Mouse (Mus musculus): ENCODE measurements around the gene Tes3-ps. TPM values are rescaled to one million over a fixed set of nuclear protein-coding genes. Genes with fewer than 3 reads are reported as not detected.

The Tes3-ps gene
- polyA plus RNA-seq, 1 experiment from 2014 or later = 1.7 TPM

GRCm38 (mm10) chr13:49466393-49467075, 26.6 kb upstream of the Tes3-ps start:
- 78% methylated on average over 11 of the region's 11 CpGs for WGBS
- Histone ChIP-seq H3K36me3 (ENCODE audit: control insufficient read depth, insufficient read depth, low read length) (peaks cover 7% of the 10 kb centered on the region; the same call in 1 of the 2 replicates), H3K27ac (ENCODE audit: low read depth, low read length) (no peak overlapping the region), H3K4me1 (replicated peaks; ENCODE audit: control insufficient read depth, insufficient read depth, low read length) (no peaks in the 10 kb centered on the region), H3K9me3 (ENCODE audit: control insufficient read depth, low read length) (no peaks in the 10 kb centered on the region), H3K9ac (ENCODE audit: low read depth, low read length) (no peak overlapping the region), H3K4me3 (ENCODE audit: low read depth, low read length) (no peak overlapping the region), H3K27me3 (replicated peaks; ENCODE audit: control insufficient read depth, insufficient read depth, low read length) (no peaks in the 10 kb centered on the region), H3K4me2 (no peak overlapping the region)
- DNase-seq (ENCODE audit: low spot score) (no peak), ATAC-seq (replicated peaks; ENCODE audit: low FRiP score) (no peak)

DNA sequence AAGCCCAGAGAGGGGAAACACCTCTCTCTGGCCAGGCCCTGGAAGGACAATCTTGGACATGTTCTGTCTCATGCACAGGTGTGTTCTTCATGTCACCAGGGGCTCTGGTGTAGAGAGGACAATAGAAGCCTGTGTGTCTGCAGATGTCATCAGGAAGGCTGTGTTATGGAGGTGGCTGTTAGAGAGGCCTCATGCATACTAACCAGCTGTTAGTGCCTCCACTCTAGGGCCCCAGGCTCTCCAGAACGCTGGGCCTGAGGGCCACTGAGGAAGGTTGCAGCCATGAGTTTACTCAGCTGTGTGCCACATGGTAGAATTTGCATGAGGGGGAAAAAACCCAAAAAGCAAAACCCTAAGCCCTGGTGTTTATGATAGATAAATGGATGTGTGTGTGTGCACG, 25.5 kb upstream of the Tes3-ps start:
- DNase-seq (ENCODE audit: low spot score) (no peak), ATAC-seq (replicated peaks; ENCODE audit: low FRiP score) (no peak)
- no peaks in the 10 kb centered on the region for H3K27me3 ChIP-seq (replicated peaks; ENCODE audit: control insufficient read depth, insufficient read depth, low read length)
- H3K9ac ChIP-seq (ENCODE audit: low read depth, low read length) = no peak overlapping the region
- no peak overlapping the region for H3K4me3 ChIP-seq (ENCODE audit: low read depth, low read length)
- 81% methylated on average over 2 of the region's 2 CpGs for WGBS
- no peak overlapping the region for H3K4me2 ChIP-seq
- H3K9me3 ChIP-seq (ENCODE audit: control insufficient read depth, low read length) = no peaks in the 10 kb centered on the region
- H3K4me1 ChIP-seq (replicated peaks; ENCODE audit: control insufficient read depth, insufficient read depth, low read length) = no peaks in the 10 kb centered on the region
- H3K36me3 ChIP-seq (ENCODE audit: control insufficient read depth, insufficient read depth, low read length) = no peaks in the 10 kb centered on the region; the same call in 1 of the 2 replicates
- H3K27ac ChIP-seq (ENCODE audit: low read depth, low read length) = no peak overlapping the region

DNA sequence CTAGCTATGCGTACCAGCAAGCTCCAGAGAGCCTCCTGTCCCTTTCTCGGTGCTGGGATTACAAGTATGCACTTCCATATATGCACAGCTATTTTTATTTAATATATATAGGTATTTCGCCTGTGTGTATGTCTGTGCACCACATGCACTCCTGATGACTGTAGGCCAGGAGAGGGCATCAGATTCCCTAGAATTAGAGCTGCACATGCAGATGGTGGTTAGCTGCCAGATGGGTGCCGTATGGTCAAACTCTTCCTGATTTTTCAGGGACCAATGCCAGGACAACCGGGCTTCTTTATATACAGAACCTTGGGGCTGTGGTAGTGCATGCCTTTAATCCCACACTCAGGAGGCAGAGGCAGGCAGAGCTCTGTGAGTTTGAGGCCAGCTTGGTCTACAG, 24.1 kb upstream of the Tes3-ps start:
- no peak overlapping the region for H3K9ac ChIP-seq (ENCODE audit: low read depth, low read length)
- H3K4me1 ChIP-seq (replicated peaks; ENCODE audit: control insufficient read depth, insufficient read depth, low read length) = no peaks in the 10 kb centered on the region
- H3K27me3 ChIP-seq (replicated peaks; ENCODE audit: control insufficient read depth, insufficient read depth, low read length) = no peaks in the 10 kb centered on the region
- H3K27ac ChIP-seq (ENCODE audit: low read depth, low read length) = no peak overlapping the region
- 85% methylated on average over 5 of the region's 5 CpGs for WGBS
- no peaks in the 10 kb centered on the region for H3K9me3 ChIP-seq (ENCODE audit: control insufficient read depth, low read length)
- ATAC-seq (replicated peaks; ENCODE audit: low FRiP score) (no peak), DNase-seq (ENCODE audit: low spot score) (no peak)
- no peak overlapping the region for H3K4me3 ChIP-seq (ENCODE audit: low read depth, low read length)
- no peaks in the 10 kb centered on the region; the same call in 1 of the 2 replicates for H3K36me3 ChIP-seq (ENCODE audit: control insufficient read depth, insufficient read depth, low read length)
- no peak overlapping the region for H3K4me2 ChIP-seq

GRCm38 (mm10) chr13:49470319-49470718, 22.8 kb upstream of the Tes3-ps start:
- Histone ChIP-seq H3K9me3 (ENCODE audit: control insufficient read depth, low read length) (no peaks in the 10 kb centered on the region), H3K36me3 (ENCODE audit: control insufficient read depth, insufficient read depth, low read length) (no peaks in the 10 kb centered on the region; the same call in 1 of the 2 replicates), H3K27me3 (replicated peaks; ENCODE audit: control insufficient read depth, insufficient read depth, low read length) (no peaks in the 10 kb centered on the region), H3K27ac (ENCODE audit: low read depth, low read length) (no peak overlapping the region), H3K4me3 (ENCODE audit: low read depth, low read length) (no peak overlapping the region), H3K9ac (ENCODE audit: low read depth, low read length) (no peak overlapping the region), H3K4me1 (replicated peaks; ENCODE audit: control insufficient read depth, insufficient read depth, low read length) (no peaks in the 10 kb centered on the region), H3K4me2 (no peak overlapping the region)
- 68% methylated on average over 4 of the region's 4 CpGs for WGBS
- DNase-seq (ENCODE audit: low spot score) (no peak), ATAC-seq (replicated peaks; ENCODE audit: low FRiP score) (no peak)

DNA sequence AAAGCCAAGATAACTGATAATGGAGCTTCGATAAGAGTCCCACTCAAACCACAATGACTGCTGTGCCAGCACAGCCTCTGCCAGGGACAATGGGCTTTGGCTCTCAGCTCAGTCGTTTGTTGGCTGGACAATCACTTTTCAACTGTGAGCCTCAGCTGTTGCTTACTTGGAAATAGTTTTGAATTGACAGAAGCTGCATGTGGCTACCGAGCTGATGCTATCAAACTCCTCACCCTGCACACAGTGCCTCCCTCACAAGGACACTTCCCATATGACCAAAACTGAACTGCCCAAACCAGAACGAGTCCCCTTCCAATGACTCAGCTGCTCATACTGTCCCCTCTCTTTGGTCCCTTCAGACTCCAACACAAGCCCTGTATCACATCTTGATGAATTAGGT, 22.3 kb upstream of the Tes3-ps start:
- no peak for ATAC-seq (replicated peaks; ENCODE audit: low FRiP score)
- H3K27me3 ChIP-seq (replicated peaks; ENCODE audit: control insufficient read depth, insufficient read depth, low read length) = no peaks in the 10 kb centered on the region
- H3K4me2 ChIP-seq = no peak overlapping the region
- H3K27ac ChIP-seq (ENCODE audit: low read depth, low read length) = no peak overlapping the region
- no peaks in the 10 kb centered on the region for H3K4me1 ChIP-seq (replicated peaks; ENCODE audit: control insufficient read depth, insufficient read depth, low read length)
- no peak for DNase-seq (ENCODE audit: low spot score)
- H3K4me3 ChIP-seq (ENCODE audit: low read depth, low read length) = no peak overlapping the region
- H3K9ac ChIP-seq (ENCODE audit: low read depth, low read length) = no peak overlapping the region
- H3K36me3 ChIP-seq (ENCODE audit: control insufficient read depth, insufficient read depth, low read length) = no peaks in the 10 kb centered on the region
- no peaks in the 10 kb centered on the region for H3K9me3 ChIP-seq (ENCODE audit: control insufficient read depth, low read length)
- 55% methylated on average over 4 of the region's 4 CpGs for WGBS

- Histone ChIP-seq H3K4me2 (no peak overlapping the region), H3K9me3 (ENCODE audit: control insufficient read depth, low read length) (no peaks in the 10 kb centered on the region), H3K9ac (ENCODE audit: low read depth, low read length) (no peak overlapping the region), H3K27me3 (replicated peaks; ENCODE audit: control insufficient read depth, insufficient read depth, low read length) (no peaks in the 10 kb centered on the region), H3K4me3 (ENCODE audit: low read depth, low read length) (no peak overlapping the region), H3K36me3 (ENCODE audit: control insufficient read depth, insufficient read depth, low read length) (no peaks in the 10 kb centered on the region), H3K4me1 (replicated peaks; ENCODE audit: control insufficient read depth, insufficient read depth, low read length) (no peaks in the 10 kb centered on the region), H3K27ac (ENCODE audit: low read depth, low read length) (no peak overlapping the region)
- ATAC-seq (replicated peaks; ENCODE audit: low FRiP score) (no peak), DNase-seq (ENCODE audit: low spot score) (no peak)
- WGBS = 67% methylated on average over 4 of the region's 4 CpGs
These were observed 21.0 kb upstream of the Tes3-ps start for GRCm38 (mm10) chr13:49471981-49472675.

DNA sequence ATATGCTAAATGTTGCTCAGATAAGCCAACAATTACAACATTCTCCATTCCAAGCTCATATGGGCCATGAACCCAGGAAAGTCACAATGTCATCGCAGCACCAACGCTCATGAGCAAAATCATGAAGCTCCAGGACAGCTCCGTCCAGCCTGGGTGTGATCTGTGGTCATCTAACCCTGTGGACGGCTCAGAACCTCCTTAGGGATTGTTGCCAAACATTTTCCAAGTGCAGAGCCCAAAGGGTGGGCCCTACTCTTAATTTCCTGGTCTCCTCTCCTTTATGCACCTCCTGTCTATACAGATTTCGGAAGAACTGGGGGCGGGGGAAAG, 20.5 kb upstream of the Tes3-ps start:
- no peak for DNase-seq (ENCODE audit: low spot score)
- H3K9me3 ChIP-seq (ENCODE audit: control insufficient read depth, low read length) = no peaks in the 10 kb centered on the region
- H3K36me3 ChIP-seq (ENCODE audit: control insufficient read depth, insufficient read depth, low read length) = no peaks in the 10 kb centered on the region
- ATAC-seq (replicated peaks; ENCODE audit: low FRiP score) = no peak
- no peaks in the 10 kb centered on the region for H3K4me1 ChIP-seq (replicated peaks; ENCODE audit: control insufficient read depth, insufficient read depth, low read length)
- no peak overlapping the region for H3K4me3 ChIP-seq (ENCODE audit: low read depth, low read length)
- 86% methylated on average over 6 of the region's 6 CpGs for WGBS
- H3K27ac ChIP-seq (ENCODE audit: low read depth, low read length) = no peak overlapping the region
- H3K4me2 ChIP-seq = no peak overlapping the region
- H3K27me3 ChIP-seq (replicated peaks; ENCODE audit: control insufficient read depth, insufficient read depth, low read length) = no peaks in the 10 kb centered on the region
- H3K9ac ChIP-seq (ENCODE audit: low read depth, low read length) = no peak overlapping the region

DNA sequence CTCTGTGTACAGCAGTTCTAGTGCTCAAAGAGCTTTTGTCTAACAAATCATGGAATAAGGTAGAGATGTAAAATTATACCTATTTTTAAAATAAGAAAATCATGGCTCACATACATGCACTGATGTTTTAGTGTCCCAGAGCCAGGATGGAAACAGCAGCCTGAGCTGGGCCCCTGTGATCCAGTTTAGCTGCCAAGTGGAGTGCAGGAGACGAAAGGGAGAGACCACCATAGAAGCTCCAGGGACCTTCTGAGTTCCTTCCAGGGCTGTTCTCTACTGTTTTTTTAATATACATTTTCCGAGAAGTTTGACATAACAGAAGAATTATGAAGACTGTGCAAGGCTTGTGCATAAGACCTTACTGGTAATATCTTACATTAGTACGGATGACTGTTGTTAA, 15.2 kb upstream of the Tes3-ps start:
- Histone ChIP-seq H3K9me3 (ENCODE audit: control insufficient read depth, low read length) (no peaks in the 10 kb centered on the region), H3K4me1 (replicated peaks; ENCODE audit: control insufficient read depth, insufficient read depth, low read length) (no peaks in the 10 kb centered on the region), H3K4me2 (no peak overlapping the region), H3K4me3 (ENCODE audit: low read depth, low read length) (no peak overlapping the region), H3K36me3 (ENCODE audit: control insufficient read depth, insufficient read depth, low read length) (no peaks in the 10 kb centered on the region), H3K27me3 (replicated peaks; ENCODE audit: control insufficient read depth, insufficient read depth, low read length) (no peaks in the 10 kb centered on the region), H3K27ac (ENCODE audit: low read depth, low read length) (no peak overlapping the region), H3K9ac (ENCODE audit: low read depth, low read length) (no peak overlapping the region)
- ATAC-seq (replicated peaks; ENCODE audit: low FRiP score) = no peak
- DNase-seq (ENCODE audit: low spot score) = no peak
- 86% methylated on average over 3 of the region's 3 CpGs for WGBS

- H3K4me3 ChIP-seq (ENCODE audit: low read depth, low read length) = no peak overlapping the region
- DNase-seq (ENCODE audit: low spot score) (no peak), ATAC-seq (replicated peaks; ENCODE audit: low FRiP score) (no peak)
- no peaks in the 10 kb centered on the region for H3K36me3 ChIP-seq (ENCODE audit: control insufficient read depth, insufficient read depth, low read length)
- no peaks in the 10 kb centered on the region for H3K9me3 ChIP-seq (ENCODE audit: control insufficient read depth, low read length)
- no peaks in the 10 kb centered on the region for H3K27me3 ChIP-seq (replicated peaks; ENCODE audit: control insufficient read depth, insufficient read depth, low read length)
- no peak overlapping the region for H3K27ac ChIP-seq (ENCODE audit: low read depth, low read length)
- no peak overlapping the region for H3K9ac ChIP-seq (ENCODE audit: low read depth, low read length)
- H3K4me1 ChIP-seq (replicated peaks; ENCODE audit: control insufficient read depth, insufficient read depth, low read length) = no peaks in the 10 kb centered on the region
- no peak overlapping the region for H3K4me2 ChIP-seq
- WGBS = 87% methylated on average over 6 of the region's 6 CpGs
These were observed 14.2 kb upstream of the Tes3-ps start for GRCm38 (mm10) chr13:49478851-49479374.
